Mouse (Mus musculus) CD4-positive naive resting alpha-beta T cell, adult 57 days (primary cell): ENCODE data around the gene 4930524N10Rik. TPM values are rescaled to one million over a fixed set of nuclear protein-coding genes. Genes with fewer than 3 reads are reported as not detected.

ENCODE experiments used
- total RNA-seq: library from RNA; stranded (reverse); gene quantifications from one replicate; pipeline ENCODE4 v1.2.4, GENCODE M21; 2023

4930524N10Rik gene
- not detected for total RNA-seq

GRCm38 (mm10) chrX:154343292-154343691 lies at the start of gene 4930524N10Rik:
TSS of gene 4930524N10Rik (minus strand) at chrX:154343392.

Other genes starting within 250 kb of the 4930524N10Rik start
- not detected for gene Gm15140, start 222.7 kb downstream of the 4930524N10Rik start, total RNA-seq
- not detected for gene Samt4, start 138.6 kb upstream of the 4930524N10Rik start, total RNA-seq
- gene Samt2, start 236.0 kb upstream of the 4930524N10Rik start, total RNA-seq: not detected